Mouse (Mus musculus) cerebellum, adult (tissue): ENCODE results near the gene Gm20388.
A peak's percentile ranks its signal among the peaks of the same experiment; 100 is the strongest.

Source experiments
- ATAC-seq: cut with Nextera tagmentation; 2 replicates; pipeline ENCODE4 v1.9.2; 2017; ENCODE audit warnings: mild to moderate bottlenecking, moderate library complexity, mixed read lengths; ENCODE audit not compliant: insufficient number of reproducible peaks, low FRiP score, low TSS enrichment

Gm20388 gene

DNA sequence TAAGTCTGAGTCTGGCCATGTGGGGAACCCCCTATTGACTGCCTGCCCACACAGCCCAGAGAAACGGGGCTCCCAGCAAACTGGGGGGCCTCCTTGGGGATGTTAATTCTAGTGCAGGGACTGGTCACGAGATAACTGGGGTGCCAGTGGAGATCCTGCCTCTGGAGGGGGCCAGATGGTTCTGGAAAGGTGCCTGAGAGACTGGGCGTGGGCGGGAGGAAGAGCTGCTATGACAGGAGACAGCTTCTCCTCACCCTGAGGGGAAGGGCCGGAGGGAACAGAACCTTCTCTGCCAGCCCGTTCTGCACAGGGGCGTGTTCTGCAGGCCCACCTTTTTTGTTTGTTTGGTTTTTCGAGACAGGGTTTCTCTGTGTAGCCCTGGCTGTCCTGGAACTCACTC lies 2955.6 kb downstream of the Gm20388 start:
- ATAC-seq = no peak

DNA sequence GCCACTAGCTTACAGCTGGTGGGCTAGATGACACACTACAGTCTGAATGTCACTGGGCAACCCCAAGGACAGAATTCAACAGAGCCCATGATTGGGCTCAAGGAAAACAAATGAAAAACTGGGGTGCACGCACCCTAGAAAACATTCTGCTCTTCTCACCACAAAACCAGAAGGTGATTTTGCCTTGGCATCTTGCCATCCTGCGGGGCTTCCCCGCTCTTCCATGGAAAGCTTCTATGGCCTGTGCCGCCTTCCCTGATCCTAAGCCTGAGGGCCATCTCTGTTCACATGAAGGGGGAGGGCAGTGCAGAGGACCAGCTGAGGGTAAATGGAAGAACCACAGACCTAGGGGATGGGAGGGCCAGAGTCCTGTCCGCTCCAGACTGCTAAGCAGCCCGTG lies 2957.3 kb downstream of the Gm20388 start:
- ATAC-seq = no peak

DNA sequence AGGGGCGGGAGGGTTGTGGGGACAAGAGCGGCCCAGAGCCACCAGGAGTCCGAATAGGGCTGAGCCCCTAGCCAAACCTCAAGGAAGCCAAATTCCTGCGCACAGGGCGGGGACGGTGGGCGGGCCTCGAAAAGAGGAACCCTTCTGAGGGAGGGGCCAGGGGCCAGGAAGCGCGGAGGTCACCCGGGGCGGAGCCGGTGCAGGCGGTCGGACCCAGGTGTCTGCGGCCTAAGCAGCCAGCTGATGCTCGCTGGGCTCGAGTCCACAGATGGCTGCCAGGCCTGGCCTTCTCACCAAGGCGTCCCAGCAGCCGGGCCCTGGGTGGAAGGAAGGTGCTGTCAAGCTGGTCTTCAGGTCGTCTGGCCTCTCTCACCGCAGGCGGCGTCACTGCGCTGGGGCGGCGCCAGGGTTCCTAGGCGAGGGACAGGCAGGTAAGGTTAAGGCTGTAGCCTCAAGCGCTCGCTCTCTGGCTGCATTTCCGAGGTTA lies 2959.8 kb downstream of the Gm20388 start:
- no peak for ATAC-seq

DNA sequence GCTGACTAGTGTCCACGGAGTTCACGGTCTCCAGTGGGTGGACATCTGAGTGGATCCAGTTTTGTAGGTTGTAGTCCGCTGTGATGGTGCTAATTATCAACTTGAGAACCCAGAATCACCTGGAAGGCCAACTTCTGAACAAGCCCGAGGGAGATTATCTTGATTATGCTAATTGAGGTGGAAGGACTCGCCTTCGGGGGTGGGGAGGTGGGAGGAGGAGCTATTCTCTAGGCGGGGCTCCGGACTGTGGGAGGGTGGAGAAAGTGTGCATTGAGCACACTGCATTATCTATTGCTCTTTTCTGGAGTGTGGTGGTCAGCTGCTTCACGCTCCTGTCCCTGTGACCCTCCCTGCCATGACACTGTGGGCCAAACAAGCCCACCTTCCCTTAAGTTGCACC lies 2961.0 kb downstream of the Gm20388 start:
- no peak for ATAC-seq

DNA sequence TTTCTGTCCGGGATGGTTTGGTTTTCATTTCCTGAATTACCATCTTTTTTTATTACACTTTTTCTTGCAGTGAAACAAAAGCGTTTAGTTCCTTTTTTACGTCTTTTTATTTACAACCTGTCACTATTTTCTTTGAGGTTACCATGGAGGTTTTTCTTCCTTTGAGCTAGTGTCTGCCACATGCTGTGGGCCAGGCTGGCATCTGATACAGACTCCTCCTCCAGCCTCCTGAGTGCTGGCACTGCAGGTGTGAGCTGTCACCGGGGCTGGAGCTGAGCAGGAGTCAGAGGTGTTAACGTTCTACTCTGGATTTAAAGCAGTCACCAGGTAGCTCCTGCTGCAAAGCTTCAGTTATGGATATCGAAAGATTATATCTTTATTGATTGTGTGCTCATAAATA lies 2962.5 kb downstream of the Gm20388 start:
- ATAC-seq = no peak

DNA sequence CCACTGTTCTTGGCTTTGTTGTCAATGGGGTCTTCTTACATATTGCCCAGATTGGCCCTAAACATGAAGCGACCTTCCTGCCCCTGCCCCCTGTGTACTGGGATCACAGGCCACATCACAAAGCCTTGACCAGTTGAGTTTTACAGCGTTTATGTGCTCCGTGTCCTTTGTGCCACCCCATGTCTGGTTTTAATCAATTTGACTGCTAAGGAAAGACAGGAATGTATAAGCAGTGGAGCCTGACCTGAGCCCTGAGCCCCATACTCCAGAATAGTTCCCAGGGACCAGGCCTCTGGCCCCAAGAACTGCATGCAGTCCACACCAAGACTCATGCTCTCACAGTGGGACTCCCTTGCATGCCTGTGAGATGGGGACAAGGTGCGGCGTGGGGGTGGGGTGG lies 2964.5 kb downstream of the Gm20388 start:
- no peak for ATAC-seq

DNA sequence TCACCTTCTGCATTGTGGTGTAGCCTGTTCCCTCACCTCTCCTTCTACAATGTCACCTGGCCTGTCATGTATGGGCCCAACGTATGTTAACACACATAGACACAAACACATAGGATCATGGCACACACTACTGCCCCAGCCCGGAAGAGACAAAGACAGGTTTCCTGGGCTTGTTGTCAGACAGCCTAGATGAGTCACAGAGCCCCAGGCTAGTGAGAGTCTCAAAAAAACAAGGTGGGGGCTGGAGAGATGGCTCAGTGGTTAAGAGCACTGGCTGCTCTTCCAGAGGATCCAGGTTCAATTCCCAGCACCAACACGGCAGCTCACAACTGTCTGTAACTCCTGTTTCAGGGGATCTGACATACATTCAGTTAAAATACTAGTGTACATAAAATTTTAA lies 2967.6 kb downstream of the Gm20388 start:
- no peak for ATAC-seq

DNA sequence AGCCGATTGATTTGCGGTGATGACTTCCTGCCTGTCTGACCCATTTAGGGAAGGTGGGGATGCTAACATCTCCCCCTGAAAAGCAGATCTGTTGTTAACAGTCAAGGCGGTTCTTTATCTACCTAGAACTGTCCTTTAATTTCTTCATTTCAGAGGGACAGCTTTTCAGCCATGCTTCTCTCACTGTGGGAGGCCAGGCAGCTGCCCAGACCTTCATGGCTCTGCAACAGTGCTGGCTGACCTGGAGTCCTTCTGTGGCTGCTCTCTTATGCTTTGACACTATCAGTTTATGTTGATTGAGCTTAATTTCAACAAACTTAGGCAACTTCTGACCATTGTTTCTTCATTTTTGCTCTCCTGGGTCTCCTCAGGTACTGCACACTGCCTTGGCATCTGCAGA lies 2969.7 kb downstream of the Gm20388 start:
- peak; percentile 58; the same call in 1 of the 2 replicates for ATAC-seq

DNA sequence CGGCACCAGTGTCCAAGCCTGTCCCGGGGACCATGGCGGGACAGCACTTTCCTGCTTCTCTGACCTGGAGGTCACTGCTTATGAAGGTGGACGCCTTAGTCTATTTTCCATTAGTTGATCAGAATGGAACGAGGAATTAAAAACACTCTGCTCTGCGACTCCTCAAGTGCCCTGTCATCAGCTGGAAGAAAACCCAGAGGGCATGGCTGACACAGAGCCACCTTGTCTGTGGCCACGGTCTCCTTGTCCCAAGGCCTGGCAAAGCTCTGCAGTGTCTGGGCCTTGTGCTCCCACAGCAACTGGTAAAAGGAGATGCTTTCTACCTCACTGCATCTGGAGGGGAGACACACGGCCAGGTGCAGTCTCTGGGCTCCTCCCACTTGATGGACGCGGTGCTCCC lies 2973.0 kb downstream of the Gm20388 start:
- no peak for ATAC-seq

DNA sequence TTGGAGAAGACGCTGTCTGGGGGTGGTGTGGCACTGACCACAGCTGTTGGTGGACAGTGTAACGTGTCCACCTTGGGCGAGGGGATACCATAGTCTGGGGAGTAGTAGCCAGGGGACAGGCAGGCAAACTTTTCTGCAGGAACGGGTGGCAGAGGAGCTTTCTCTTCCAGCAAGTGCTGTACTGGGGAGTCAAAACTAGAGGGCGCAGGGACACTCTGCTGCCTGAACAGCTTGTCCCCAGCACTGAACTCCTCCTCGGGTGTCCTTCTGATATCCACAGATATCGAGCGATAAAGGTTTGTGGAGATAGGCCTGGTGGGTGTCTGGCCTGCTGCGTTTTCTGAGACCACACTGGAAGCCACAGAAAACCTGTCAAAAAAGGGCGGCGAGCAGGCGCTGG lies 2980.8 kb downstream of the Gm20388 start:
- ATAC-seq = no peak

DNA sequence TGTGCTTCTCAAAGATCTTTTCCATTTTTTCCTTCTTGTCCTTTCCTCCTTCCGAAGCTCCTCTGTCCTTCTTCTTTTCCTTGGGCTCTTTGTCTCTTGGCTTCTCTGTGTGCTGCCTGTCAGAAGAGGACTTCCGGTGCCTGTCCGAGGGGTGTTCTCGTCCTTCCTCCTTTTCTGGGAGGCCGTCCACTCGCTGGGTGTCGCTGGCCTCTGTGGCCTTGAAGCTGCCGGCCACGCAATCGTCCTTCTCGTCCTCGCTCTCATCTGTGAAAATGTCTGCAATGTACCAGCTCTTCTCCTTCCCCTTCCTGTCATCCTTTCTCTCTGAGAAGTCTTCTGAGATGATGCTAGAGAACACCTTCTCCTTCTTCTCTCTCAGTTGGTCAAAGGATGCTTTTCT lies 2982.8 kb downstream of the Gm20388 start:
- ATAC-seq = no peak

DNA sequence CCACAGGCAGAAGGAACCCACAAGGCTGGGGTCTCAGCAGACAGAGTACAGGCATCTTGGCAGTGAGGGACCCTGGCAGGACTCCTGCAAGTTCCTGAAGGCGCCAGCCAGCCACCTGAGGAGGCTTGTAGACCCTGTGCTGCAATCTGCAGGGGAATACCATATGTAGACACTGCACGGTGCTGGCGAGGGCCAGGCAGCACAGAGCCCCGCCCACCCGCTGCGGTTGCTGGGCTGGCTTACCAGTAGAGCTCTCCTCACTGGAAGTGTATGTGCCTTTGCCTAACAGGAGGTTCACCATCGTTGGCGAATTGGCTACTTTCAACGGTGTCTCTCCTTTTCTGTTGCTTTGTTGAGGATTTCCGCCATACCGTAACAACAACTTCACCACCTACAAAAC lies 2985.7 kb downstream of the Gm20388 start:
- no peak for ATAC-seq

DNA sequence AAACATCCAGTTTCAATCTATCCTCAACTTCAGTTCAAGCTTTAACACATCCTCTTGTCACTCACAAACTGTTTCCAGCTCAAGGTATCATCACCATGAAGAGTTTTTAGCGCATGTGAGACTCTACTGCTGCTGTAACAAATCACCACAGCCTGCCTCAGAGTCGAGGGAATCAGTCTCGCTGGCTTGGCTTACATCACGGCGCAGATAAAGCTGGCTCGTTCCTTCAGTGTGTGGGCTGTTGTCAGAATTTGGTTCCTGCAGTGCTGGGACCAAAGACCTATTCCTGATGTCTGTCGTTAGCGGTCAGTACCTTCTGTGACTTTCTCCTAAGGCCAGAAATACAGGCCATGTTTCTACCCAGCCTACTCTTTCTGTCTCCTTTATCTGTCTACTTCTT lies 2986.6 kb downstream of the Gm20388 start:
- ATAC-seq = no peak

DNA sequence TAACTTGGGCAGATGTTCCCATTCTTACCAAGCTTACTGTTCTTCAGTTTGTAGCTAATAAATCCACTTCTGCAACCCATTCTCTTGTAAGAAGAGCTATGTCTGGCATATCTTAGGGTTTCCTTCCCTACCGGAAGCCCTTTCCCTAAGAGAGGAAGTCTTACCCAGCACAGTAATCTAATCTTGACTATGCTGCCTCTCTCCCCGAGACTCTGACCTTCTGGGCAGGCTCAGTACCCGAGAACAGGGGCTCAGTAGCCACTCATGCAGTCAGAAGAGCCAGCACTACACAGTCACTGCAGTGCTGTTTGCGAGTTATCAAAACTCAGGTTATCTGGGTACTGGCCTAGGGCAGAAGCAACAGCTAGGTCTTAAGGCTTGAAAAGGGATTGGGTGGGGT lies 2987.4 kb downstream of the Gm20388 start:
- no peak for ATAC-seq

DNA sequence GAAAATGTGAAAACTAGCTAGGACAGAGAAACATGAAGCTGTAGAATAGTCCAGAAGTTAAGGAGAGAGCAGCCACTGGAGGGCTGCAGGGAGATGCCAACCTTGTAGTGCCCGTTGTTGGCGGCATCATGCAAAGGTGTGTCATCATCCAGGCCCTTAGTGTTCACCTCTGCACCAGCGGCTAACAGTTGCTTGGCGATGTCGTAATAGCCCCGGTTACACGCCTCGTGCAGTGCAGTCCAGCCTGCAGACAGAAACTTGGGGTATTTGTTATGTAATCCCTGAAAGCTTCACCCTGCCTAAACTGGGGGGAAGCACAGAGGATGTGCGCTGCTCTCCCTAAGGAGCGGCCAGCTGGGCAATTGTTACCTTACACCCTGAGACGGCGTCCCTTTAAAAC lies 2987.8 kb downstream of the Gm20388 start:
- ATAC-seq = no peak

DNA sequence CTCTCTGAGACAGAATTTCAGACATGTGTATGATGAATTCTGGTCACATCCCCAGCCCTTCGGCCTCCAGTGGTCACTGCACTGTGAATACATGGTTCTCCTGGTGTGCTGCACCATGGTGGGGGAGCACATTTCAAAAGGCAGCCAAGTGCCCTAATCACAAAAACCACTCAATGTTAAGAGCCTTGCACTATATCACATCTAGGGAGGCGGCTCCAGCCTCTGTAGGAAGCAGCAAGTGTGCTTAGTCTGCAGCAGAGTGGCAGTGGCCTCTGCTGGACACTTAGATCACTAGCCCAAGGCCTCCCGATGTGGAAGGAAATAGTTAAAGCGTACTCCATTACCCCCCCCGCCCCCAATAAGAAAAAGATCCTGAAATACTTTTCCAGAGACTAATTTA lies 2988.4 kb downstream of the Gm20388 start:
- no peak for ATAC-seq

DNA sequence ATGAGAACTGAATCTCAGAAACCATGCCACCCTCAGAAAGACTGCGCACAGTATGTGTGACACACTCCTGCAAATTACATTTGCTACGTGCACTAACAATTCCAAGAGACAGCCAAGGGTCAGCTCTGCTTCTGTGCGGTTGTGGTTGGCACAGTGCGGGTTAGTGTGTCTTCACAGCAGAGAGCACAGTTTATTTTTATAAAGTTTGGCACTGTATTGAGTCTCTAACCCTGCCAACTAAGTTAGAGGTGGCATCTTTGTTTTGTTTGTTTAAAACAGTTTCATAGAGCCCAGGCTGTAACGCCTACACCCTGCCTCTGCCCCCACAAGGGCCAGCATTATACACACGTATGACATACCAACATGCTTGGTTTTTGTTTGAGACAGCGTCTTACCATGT lies 2990.8 kb downstream of the Gm20388 start:
- ATAC-seq = no peak

DNA sequence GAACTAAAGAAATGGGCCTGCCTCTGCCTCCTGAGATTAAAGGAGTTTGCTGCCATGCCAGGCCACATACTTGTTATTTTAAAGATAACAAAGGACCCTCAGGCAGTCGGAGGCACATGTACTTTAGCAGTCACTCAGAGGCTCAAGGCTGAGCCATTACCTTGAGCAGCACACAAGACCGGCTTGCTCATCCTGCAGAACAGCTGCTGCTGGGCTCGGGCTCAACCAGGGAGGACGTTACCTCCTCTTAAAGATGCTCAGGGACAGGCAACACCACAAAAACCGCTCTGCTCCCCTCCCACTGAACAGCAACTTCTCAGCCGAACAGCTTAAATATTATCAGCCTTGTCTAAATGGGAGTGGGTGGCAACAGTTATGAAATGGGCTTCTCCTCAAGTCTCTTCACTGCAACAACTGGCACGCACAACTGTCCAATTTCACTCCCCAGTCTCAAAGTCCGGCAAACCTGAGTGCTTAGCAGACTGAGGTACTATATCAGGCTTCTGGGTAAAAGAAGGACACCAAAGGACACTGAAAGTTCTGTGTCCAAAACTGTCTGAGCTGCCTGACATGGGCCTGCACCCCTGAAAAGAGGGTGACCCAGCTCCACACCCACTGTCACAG lies 2991.4 kb downstream of the Gm20388 start:
- no peak for ATAC-seq

DNA sequence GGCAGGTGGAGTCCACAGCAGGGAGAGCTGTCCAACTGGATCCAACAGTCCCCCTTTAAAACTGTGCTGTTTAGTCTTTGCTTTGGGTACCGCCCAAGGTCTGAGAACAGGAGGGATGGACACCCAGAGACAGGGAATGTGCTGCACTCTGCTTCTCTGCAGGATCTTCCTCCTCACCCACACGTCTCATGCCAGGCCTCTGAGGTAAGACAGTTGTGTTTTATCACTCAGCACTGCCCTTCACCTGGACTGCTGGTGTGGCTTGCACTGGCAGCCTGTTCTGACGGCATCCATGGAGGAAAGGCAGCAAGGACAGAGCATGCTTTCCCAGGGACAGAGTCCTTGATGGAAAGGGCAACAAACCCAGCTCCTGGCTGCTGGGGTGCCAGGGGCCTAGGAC lies 2991.9 kb downstream of the Gm20388 start:
- ATAC-seq = peak; percentile 42; the same call in 1 of the 2 replicates

DNA sequence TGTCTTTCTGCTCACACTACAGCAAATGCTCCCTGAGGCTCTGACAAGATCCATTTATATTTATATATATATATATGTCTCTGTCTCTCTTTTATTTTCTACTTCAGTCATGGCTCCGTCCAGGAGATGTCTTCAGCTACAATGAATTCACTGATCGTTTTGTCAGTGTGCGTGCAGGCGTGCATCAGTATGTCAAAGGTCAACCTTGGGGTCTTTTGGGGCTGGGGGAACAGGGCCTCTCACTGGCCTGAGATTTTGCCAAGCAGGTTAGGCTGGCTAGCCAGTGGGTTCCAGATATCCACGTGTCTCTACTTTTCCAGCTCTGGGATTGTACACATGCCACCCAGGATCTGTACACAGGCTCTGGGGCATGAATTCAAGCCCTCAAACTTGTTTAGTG lies 2992.4 kb downstream of the Gm20388 start:
- no peak for ATAC-seq

DNA sequence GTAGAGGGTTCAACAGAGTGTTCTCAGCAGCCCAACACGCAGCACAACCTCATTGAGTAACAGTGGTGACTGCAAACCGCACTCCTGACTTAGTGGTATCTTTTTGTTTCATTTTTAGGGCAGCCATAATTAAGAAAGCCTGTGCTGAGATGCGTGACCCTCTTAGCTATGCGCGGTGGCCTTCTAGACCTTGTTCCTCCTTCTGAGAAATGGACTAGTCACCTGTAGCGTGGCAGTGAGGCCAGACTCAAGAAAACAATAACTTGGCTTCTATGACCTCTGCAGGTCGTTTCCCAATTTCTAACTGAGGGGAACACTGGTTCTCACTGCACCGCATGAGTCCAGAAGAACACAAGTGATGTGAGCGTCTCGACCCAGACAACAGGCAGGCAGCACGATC lies 2993.9 kb downstream of the Gm20388 start:
- no peak for ATAC-seq

DNA sequence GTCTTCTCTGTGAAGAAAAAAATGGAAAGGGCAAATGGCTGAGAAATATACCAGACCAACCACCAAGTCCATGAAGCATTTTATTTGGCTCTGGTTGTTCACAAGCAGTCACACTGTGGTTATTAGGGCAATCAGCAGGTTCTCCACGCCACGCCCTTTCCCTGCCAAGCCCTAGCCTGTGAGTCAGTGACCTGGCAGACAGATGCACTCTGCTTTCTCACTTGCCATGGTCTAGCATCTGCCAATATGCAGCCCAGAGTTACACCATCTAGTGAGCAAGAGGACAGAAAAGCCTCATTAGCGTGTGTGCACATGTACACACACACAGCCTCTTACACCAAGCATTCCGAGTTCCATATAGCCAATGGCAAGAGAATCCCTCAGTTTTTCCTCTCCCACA lies 2994.7 kb downstream of the Gm20388 start:
- ATAC-seq = no peak
